Mouse (Mus musculus) bone marrow, adult 2 months (tissue): ENCODE measurements around the gene Steap2. TPM values are rescaled to one million over a fixed set of nuclear protein-coding genes. Genes with fewer than 3 reads are reported as not detected.

Source experiments
- H3K27ac ChIP-seq: fragments of 200-500 bp; 2 replicates; pipeline ENCODE4 v1.5.1; 2012; ENCODE audit warnings: low read depth, mild to moderate bottlenecking, control low read depth, inconsistent platforms, low read length; ENCODE audit not compliant: control insufficient read depth, poor library complexity, insufficient read depth
- H3K4me1 ChIP-seq: fragments of 200-500 bp; 2 replicates; pipeline ENCODE4 v1.6.1; 2011; ENCODE audit warnings: low read length; ENCODE audit not compliant: control insufficient read depth, insufficient read depth
- H3K4me3 ChIP-seq: fragments of 200-500 bp; replicated peaks from 2 replicates; pipeline ENCODE3; 2011; ENCODE audit warnings: mild to moderate bottlenecking, low read depth, low read length, control low read depth; ENCODE audit not compliant: control insufficient read depth
- CTCF ChIP-seq: fragments of 200-500 bp; IDR thresholded peaks from 2 replicates; pipeline ENCODE4 v1.5.1; 2011; ENCODE audit warnings: low read length, control low read depth; ENCODE audit not compliant: control insufficient read depth, insufficient read depth
- POLR2A ChIP-seq: fragments of 200-500 bp; IDR thresholded peaks from 2 replicates; pipeline ENCODE4 v1.6.1; 2011; ENCODE audit warnings: low read depth, mild to moderate bottlenecking, control low read depth, low read length, borderline replicate concordance; ENCODE audit not compliant: control insufficient read depth
- WGBS: fragments of 180-500 bp; shearing (Covaris S2); methylation state at CpG from one replicate; pipeline ENCODE4 v1.1.7; 2018; 5-methylcytosine and 5-hydroxymethylcytosine counted together
- polyA plus RNA-seq: library from polyadenylated mRNA; stranded (reverse); fragments of >200 nt; gene quantifications from 2 replicates; pipeline ENCODE4 v1.2.4, GENCODE M21; 2011; ENCODE audit warnings: low replicate concordance; ENCODE audit not compliant: missing spikeins, insufficient read depth, insufficient read length

Gene Steap2
- 0.75 TPM in 1 of 2 replicates, not detected in the other for polyA plus RNA-seq

DNA sequence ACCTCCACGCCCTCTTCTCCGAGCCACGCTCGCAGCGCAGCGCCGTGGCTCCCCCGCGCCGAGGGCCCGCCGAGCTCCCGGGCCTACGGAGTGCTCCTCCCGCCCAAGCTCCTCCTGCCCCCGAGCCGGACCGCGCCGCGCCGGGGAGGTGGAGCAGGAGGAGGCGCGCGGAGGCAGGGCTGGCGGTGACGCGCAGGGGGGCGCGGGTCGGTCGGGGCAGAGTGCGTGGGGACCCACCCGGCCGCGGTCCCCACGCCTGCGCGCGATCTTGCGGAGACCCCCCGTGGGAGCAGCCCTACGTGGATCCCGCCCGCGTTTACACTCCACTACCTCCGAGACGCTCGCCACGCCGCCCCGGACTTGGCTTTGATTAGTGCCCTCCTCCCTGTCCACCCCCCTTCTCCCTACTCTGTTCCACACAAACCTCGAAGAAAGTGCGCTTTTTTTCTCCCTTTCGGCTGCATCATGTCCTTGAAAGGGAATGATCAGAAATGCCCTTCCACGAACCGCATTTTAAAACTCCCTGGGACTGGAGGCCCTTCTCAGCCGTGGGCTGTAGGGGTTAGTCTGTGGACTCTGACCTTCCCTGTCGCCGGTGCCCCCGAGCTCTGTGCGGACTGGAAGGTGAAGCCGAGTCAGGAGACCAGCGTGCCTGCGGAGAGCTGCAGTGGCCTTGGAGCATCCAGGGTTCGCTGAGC lies at the start of gene Steap2:
Gene Steap2, minus strand, starts transcription at position 623 of the 698 bp plus-strand sequence.
- no peaks in the 10 kb centered on the region for H3K4me1 ChIP-seq
- 3% methylated on average over 54 of the region's 66 CpGs for WGBS
- TF ChIP-seq POLR2A (no peak), CTCF (no peak)
- H3K4me3 ChIP-seq, result no peak within 1 kb of the TSS
- no peak within 1 kb of the TSS for H3K27ac ChIP-seq

DNA sequence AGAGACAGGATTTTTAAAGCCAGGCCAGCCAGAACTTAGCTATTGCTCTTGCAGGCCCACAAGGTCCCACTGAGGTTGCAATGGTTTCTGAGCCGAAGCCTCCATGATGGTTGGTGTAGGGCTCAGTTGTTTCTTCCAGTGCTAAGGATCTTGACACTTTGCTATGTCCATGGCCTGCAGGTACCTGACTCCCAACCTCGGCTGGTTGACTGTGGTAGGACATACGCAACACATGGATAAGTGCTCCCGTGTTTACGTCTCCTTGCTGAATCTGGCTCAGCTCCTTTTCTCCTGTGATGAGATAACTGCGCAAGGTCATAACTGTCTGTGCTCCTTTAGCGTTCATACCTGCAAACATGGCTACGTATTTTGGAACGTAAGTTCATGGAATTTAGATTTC lies 40.1 kb upstream of the Steap2 start:
- WGBS, result 84% methylated on average over 9 of the region's 9 CpGs
- TF ChIP-seq CTCF (no peak), POLR2A (no peak)
- H3K4me1 ChIP-seq, result no peaks in the 10 kb centered on the region
- no peak overlapping the region for H3K4me3 ChIP-seq
- no peak overlapping the region for H3K27ac ChIP-seq

DNA sequence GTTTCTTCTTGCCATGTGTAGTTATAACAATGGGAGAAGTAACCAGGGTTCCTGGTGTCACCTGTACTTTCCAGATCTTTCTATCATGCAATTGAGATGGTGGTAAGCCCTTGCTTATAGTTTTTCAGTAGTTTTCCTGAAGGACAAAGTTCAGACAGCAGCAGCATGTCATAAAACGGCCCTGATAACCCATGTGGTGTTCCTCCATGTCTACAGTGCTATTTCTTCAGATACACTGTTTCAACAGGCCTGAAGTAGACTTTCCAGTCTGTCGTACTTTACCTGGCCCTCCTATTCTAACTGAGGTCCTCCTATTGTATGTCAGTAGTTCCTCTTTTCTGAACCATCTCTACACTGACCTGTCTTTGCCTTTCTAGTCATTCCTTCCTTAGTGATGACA lies 38.5 kb upstream of the Steap2 start:
- H3K4me1 ChIP-seq, result no peaks in the 10 kb centered on the region
- no peak for TF ChIP-seq CTCF
- TF ChIP-seq POLR2A, result no peak
- no peak overlapping the region for H3K27ac ChIP-seq
- 40% methylated on average over 2 of the region's 2 CpGs for WGBS
- H3K4me3 ChIP-seq, result no peak overlapping the region

DNA sequence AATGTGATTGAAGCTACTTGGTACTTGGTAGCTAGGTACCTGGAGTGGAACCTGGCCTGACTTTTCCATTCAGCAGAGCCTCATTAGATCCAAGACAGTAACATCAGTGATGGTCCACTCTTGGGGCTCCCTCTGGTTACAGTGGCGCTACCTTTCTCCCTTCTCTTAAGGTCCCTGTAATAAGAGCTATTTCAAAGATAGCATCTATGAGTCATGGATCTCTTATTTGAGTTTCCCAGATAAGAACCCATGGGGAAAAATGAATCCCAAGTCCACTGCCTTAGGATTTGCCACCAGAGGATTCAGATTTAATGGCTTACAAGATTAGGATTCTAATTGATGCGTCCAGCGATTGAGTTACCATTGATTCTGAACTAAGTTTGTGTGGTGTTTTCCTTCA lies 37.8 kb upstream of the Steap2 start:
- WGBS, result 85% methylated on average over 3 of the region's 3 CpGs
- H3K4me1 ChIP-seq, result no peaks in the 10 kb centered on the region
- TF ChIP-seq CTCF (no peak), POLR2A (no peak)
- H3K4me3 ChIP-seq, result no peak overlapping the region
- no peak overlapping the region for H3K27ac ChIP-seq

DNA sequence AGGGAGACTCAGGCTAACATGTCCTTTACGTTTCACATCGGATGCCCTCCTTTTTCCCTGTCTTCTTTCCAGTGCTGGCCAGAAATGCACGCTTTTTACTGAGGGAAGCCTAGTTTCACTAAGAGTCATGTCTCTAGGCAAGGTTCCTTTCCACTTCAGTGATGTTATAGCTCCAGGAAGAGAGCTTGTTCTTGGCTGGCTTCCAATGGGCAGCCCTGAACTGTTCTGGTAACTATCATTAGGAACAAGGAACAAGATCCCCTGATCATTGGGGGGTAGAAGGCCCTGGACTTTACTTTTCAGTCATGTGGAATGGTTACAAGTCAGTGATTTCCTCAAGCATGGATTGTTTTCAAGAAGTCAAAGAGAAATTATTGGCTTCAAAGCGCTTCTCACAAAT lies 35.5 kb upstream of the Steap2 start:
- no peak overlapping the region for H3K4me3 ChIP-seq
- 76% methylated on average over 4 of the region's 4 CpGs for WGBS
- no peak overlapping the region for H3K27ac ChIP-seq

DNA sequence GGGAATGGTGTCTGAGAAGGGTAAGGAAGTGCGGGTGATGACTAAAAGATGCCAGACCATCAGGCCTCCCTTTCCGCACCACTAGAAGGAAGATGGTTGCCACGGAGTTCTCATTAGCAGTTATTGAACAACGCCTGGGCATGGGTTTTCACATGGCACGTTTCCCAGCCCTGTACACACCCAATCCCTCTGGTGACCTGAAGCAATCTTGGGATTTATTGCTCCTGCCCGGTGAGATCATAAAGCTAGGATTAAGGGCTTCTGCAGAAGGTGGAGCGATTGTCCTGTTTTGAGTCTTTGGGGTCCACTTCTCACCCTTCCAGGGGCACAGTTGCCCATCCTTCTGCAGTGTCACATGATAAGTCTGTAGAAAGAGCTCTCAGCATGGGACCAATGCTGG lies 27.8 kb upstream of the Steap2 start:
- WGBS, result 79% methylated on average over 7 of the region's 7 CpGs
- no peak for TF ChIP-seq POLR2A
- no peak for TF ChIP-seq CTCF
- Histone ChIP-seq H3K27ac (no peak overlapping the region), H3K4me3 (no peak overlapping the region), H3K4me1 (no peaks in the 10 kb centered on the region)

More for the DNA sequence above, 35.5 kb upstream of the Steap2 start:
- no peaks in the 10 kb centered on the region for H3K4me1 ChIP-seq
- no peak for TF ChIP-seq CTCF
- TF ChIP-seq POLR2A, result no peak

DNA sequence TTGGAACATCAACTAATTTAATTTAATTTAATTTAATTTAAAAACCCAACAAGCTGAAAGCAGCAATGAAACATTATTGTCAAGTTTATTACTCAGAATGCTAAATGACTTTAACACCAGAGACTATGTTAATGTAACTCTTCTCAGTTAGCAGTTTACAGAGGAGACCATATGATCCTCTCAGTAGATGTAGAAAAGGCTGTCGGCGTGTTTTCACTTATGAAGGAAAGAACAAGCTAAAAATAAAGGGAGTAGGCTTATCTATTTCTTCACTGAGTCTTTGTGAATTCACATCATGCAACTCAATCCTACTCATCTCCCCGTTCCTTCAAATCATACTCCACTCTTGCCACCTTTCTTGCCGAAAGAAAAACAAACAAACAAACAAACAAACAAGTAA lies 16.7 kb upstream of the Steap2 start:
- no peak for TF ChIP-seq POLR2A
- no peak for TF ChIP-seq CTCF
- no peak overlapping the region for H3K27ac ChIP-seq
- no peak overlapping the region for H3K4me3 ChIP-seq
- 83% methylated on average over 4 of the region's 4 CpGs for WGBS
- H3K4me1 ChIP-seq, result no peaks in the 10 kb centered on the region

GRCm38 (mm10) chr5:5707341-5708278 lies 13.2 kb upstream of the Steap2 start:
- Histone ChIP-seq H3K27ac (no peak overlapping the region), H3K4me1 (no peaks in the 10 kb centered on the region), H3K4me3 (no peak overlapping the region)
- 65% methylated on average over 13 of the region's 13 CpGs for WGBS
- TF ChIP-seq CTCF (no peak), POLR2A (no peak)
